Comparison of ENCODE assay signal across 8 mouse cellular contexts in the genomic region with DNA sequence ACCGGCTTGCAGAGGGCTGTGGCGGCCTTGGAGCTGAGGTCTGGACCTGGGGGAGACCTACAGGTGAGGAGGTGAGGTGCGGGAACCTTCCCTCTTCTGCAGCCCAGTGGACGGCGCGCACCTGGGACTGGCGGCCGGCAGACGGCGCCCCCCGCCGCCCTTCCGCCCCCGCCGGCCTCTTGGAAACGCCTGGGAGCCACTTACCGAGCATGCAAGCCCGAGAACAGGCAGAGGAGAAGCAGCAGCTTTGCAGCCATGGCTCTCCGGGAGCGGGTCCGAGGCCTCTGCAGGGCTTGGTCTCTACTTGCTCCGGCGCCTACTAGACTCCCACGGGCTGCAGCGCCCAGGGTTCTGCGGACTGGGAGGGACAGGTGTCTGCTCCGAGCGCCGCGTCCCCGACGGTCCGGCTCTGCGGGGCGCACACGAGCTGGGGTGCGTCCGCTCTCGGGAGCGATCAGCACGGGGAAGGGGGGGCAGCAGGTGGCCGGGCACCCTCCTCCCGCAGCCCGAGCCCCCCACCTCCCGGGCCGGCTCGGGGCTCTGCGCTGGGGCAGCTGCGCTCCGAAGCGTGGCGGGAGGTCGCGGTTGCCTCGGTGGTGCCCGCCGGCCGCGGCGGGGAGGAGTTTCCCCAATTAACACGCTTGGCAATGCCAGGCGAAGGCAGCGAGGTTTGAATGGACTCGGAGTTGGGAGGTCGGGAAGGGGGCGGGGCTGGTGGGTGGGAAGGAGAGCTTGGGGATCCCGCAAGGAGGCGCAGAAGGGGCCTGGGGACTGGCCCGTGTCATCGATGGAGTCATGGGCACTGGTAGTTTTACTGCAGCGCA. TPM values are rescaled to one million over a fixed set of nuclear protein-coding genes. Genes with fewer than 3 reads are reported as not detected.
DNase-seq lines count a peak whose midpoint lies in the region; ATAC-seq and TF ChIP-seq lines count a peak whose summit lies in the region.

A gene (minus strand): TSS at position 672 of the 824 bp plus-strand sequence.

- in situ Hi-C loops in ES-E14 (cut with MboI; ENCODE audit: low sequenced_read_pairs in 2 of 2, unreplicated experiment in 2 of 2), result no loop called here

- peak; percentile 86 for ATAC-seq in kidney, embryonic 16.5 days (ENCODE audit: low FRiP score, low TSS enrichment)
- ATAC-seq in liver, embryonic 16.5 days (ENCODE audit: low read depth), result no peak
- peak; percentile 47 for ATAC-seq in stomach, embryonic 15.5 days (ENCODE audit: insufficient read depth, low FRiP score, low read depth)

- H3K27ac ChIP-seq in ES-E14 (ENCODE audit: insufficient read depth, low read depth, low read length, poor library complexity, severe bottlenecking), result no peak within 1 kb of the TSS
- peak within 1 kb of the TSS; percentile 75 for H3K27ac ChIP-seq in forebrain, embryonic 10.5 days
- H3K27ac ChIP-seq in kidney, embryonic 16.5 days (ENCODE audit: low read length), result no peak within 1 kb of the TSS
- no peak within 1 kb of the TSS for H3K27ac ChIP-seq in liver, embryonic 16.5 days (ENCODE audit: low read length)
- H3K27ac ChIP-seq in stomach, embryonic 15.5 days, result no peak within 1 kb of the TSS

- peak; percentile 67 to 75 for DNase-seq in cerebellum, postnatal 10 days
- DNase-seq in cerebellum, adult 8-10 months, result no peak
- peak; percentile 17 for DNase-seq in ES-E14 (ENCODE audit: low read depth, low spot score)
- DNase-seq in forebrain, embryonic 10.5 days (ENCODE audit: extremely low spot score, low spot score), result peak; percentile 42
- no peak for DNase-seq in thymus, adult 18-20 months

- H3K36me3 ChIP-seq in ES-E14 (ENCODE audit: control insufficient read depth, insufficient read depth, low read length, poor library complexity, severe bottlenecking), result no peaks in the 10 kb centered on the region
- no peaks in the 10 kb centered on the region for H3K36me3 ChIP-seq in forebrain, embryonic 10.5 days (replicated peaks)
- no peaks in the 10 kb centered on the region for H3K36me3 ChIP-seq in kidney, embryonic 16.5 days (ENCODE audit: insufficient read depth, low read length)
- H3K36me3 ChIP-seq in liver, embryonic 16.5 days (ENCODE audit: control insufficient read depth, insufficient read depth), result no peaks in the 10 kb centered on the region
- no peaks in the 10 kb centered on the region for H3K36me3 ChIP-seq in stomach, embryonic 15.5 days

- H3K4me2 ChIP-seq in kidney, embryonic 16.5 days (replicated peaks; ENCODE audit: low read depth, low read length), result peak within 1 kb of the TSS; percentile 86
- no peak within 1 kb of the TSS for H3K4me2 ChIP-seq in liver, embryonic 16.5 days (ENCODE audit: low read depth, low read length)
- peak within 1 kb of the TSS; percentile 97 for H3K4me2 ChIP-seq in stomach, embryonic 15.5 days

- H3K9me3 ChIP-seq in ES-E14 (ENCODE audit: control insufficient read depth, insufficient read depth, low read depth, low read length), result no peaks in the 10 kb centered on the region
- H3K9me3 ChIP-seq in forebrain, embryonic 10.5 days, result no peaks in the 10 kb centered on the region
- H3K9me3 ChIP-seq in kidney, embryonic 16.5 days (ENCODE audit: low read length), result no peaks in the 10 kb centered on the region
- no peaks in the 10 kb centered on the region for H3K9me3 ChIP-seq in liver, embryonic 16.5 days (replicated peaks; ENCODE audit: control insufficient read depth, low read length)
- no peaks in the 10 kb centered on the region for H3K9me3 ChIP-seq in stomach, embryonic 15.5 days

- H3K27me3 ChIP-seq in forebrain, embryonic 10.5 days (ENCODE audit: poor library complexity, severe bottlenecking), result peaks cover 49% of the 10 kb centered on the region
- peaks cover 30% of the 10 kb centered on the region for H3K27me3 ChIP-seq in kidney, embryonic 16.5 days (ENCODE audit: insufficient read depth, low read length)
- peaks cover 18% of the 10 kb centered on the region for H3K27me3 ChIP-seq in liver, embryonic 16.5 days (ENCODE audit: control insufficient read depth, insufficient read depth, low read depth, low read length)
- H3K27me3 ChIP-seq in stomach, embryonic 15.5 days (replicated peaks), result peaks cover 16% of the 10 kb centered on the region

- peak within 1 kb of the TSS; percentile 11; the same call in 1 of the 2 replicates for H3K9ac ChIP-seq in ES-E14 (ENCODE audit: insufficient read depth, low read depth, low read length, poor library complexity, severe bottlenecking)
- peak within 1 kb of the TSS; percentile 53 for H3K9ac ChIP-seq in kidney, embryonic 16.5 days (replicated peaks; ENCODE audit: low read length)
- no peak within 1 kb of the TSS for H3K9ac ChIP-seq in liver, embryonic 16.5 days (ENCODE audit: low read depth, low read length)
- 0 out of 2 replicates have a peak within 1 kb of the TSS, but pooled peaks have one; percentile 22 for H3K9ac ChIP-seq in stomach, embryonic 15.5 days

- WGBS in forebrain, embryonic 10.5 days, result under 1% methylated on average over 70 of the region's 71 CpGs
- under 1% methylated on average over 56 of the region's 71 CpGs for WGBS in kidney, embryonic 16.5 days
- WGBS in liver, embryonic 16.5 days (ENCODE audit: insufficient replicate concordance), result 2% methylated on average over 71 of the region's 71 CpGs
- WGBS in stomach, embryonic 15.5 days, result under 1% methylated on average over 70 of the region's 71 CpGs

- peak within 1 kb of the TSS; percentile 59 to 72 for H3K4me3 ChIP-seq in ES-E14 (ENCODE audit: insufficient read depth in 1 of 2, low read depth in 1 of 2, low read length in 2 of 2, poor library complexity in 1 of 2, severe bottlenecking in 1 of 2)
- peak within 1 kb of the TSS; percentile 69 for H3K4me3 ChIP-seq in forebrain, embryonic 10.5 days
- H3K4me3 ChIP-seq in kidney, embryonic 16.5 days (ENCODE audit: low read length), result peak within 1 kb of the TSS; percentile 55
- H3K4me3 ChIP-seq in liver, embryonic 16.5 days (ENCODE audit: low read depth, low read length), result 0 out of 2 replicates have a peak within 1 kb of the TSS, but pooled peaks have one; percentile 11
- H3K4me3 ChIP-seq in stomach, embryonic 15.5 days (replicated peaks), result peak within 1 kb of the TSS; percentile 50

- no peaks in the 10 kb centered on the region for H3K4me1 ChIP-seq in ES-E14 (ENCODE audit: control insufficient read depth in 2 of 2, insufficient read depth in 2 of 2, low read length in 2 of 2, poor library complexity in 1 of 2)
- H3K4me1 ChIP-seq in forebrain, embryonic 10.5 days, result peaks cover 10% of the 10 kb centered on the region; the same call in 1 of the 2 replicates
- no peaks in the 10 kb centered on the region for H3K4me1 ChIP-seq in kidney, embryonic 16.5 days (ENCODE audit: insufficient read depth, low read length)
- no peaks in the 10 kb centered on the region for H3K4me1 ChIP-seq in liver, embryonic 16.5 days (ENCODE audit: control insufficient read depth, low read depth, low read length)
- H3K4me1 ChIP-seq in stomach, embryonic 15.5 days, result no peaks in the 10 kb centered on the region

TF ChIP-seq in ES-E14, 5 proteins besides CTCF, POLR2A, EP300 and RAD21:
- TF ChIP-seq HCFC1 (IDR thresholded peaks at IDR 0.05; ENCODE audit: borderline replicate concordance, insufficient read depth, low read length) (no peak), ZC3H11A (IDR thresholded peaks at IDR 0.05; ENCODE audit: borderline replicate concordance, low read depth, low read length) (no peak), CHD2 (IDR thresholded peaks at IDR 0.05; ENCODE audit: low read depth, low read length) (no peak), ZNF384 (IDR thresholded peaks at IDR 0.05; ENCODE audit: low read depth, low read length) (no peak), MAFK (IDR thresholded peaks at IDR 0.05; ENCODE audit: insufficient read depth, low read depth, low read length) (no peak)
TF ChIP-seq in ES-E14: peak in this region for 0.

RNA-seq across cellular contexts. Expression of the gene that starts here (rescaled TPM):
- total RNA-seq in ES-E14 (2012; rRNA removed), result 0.27 and 0.42 TPM in 2 replicates
- 0.24 and 0.31 TPM in 2 replicates for polyA plus RNA-seq in forebrain, embryonic 10.5 days (2016; fragmentation: Nextera tagmentation; extraction: Ambion mirVana)
- polyA plus RNA-seq in kidney, embryonic 16.5 days (2015; fragmentation: Nextera tagmentation; extraction: Ambion mirVana), result 0.59 and 0.86 TPM in 2 replicates
- polyA plus RNA-seq in liver, embryonic 16.5 days (2015; fragmentation: Nextera tagmentation; extraction: Ambion mirVana), result 0.04 TPM in 1 of 2 replicates, not detected in the other
- polyA plus RNA-seq in stomach, embryonic 15.5 days (2015; fragmentation: Nextera tagmentation; extraction: Ambion mirVana), result 1.4 and 1.5 TPM in 2 replicates

Comparison
In these comparisons a context has a peak if more than half of its experiments do, and no peak if none do; other contexts are left out.
1. DNase-seq: peak in cerebellum, postnatal 10 days (2 of 2); none in cerebellum, adult 8-10 months (single experiment) and thymus, adult 18-20 months (0 of 2).
2. Peak in DNase-seq, H3K4me3 ChIP-seq and H3K9ac ChIP-seq in ES-E14; RNA of the gene not detected or under 1 TPM.
3. Peak in DNase-seq, H3K4me3 ChIP-seq and H3K27ac ChIP-seq in forebrain, embryonic 10.5 days; RNA of the gene not detected or under 1 TPM.
4. Peak in ATAC-seq, H3K4me3 ChIP-seq, H3K9ac ChIP-seq and H3K4me2 ChIP-seq in kidney, embryonic 16.5 days; RNA of the gene not detected or under 1 TPM.
5. H3K4me3 ChIP-seq: peak in every context shown above with its lines; median percentile 69 in forebrain, embryonic 10.5 days; 66 in ES-E14; 55 in kidney, embryonic 16.5 days; 50 in stomach, embryonic 15.5 days; 11 in liver, embryonic 16.5 days.